Mouse (Mus musculus): Measurements from ENCODE around the gene Fbxo31. TPM values are rescaled to one million over a fixed set of nuclear protein-coding genes. Genes with fewer than 3 reads are reported as not detected.
A peak's percentile ranks its signal among the peaks of the same experiment; 100 is the strongest.

The Fbxo31 gene
- polyA plus RNA-seq, 1 experiment = 14.7 TPM

DNA sequence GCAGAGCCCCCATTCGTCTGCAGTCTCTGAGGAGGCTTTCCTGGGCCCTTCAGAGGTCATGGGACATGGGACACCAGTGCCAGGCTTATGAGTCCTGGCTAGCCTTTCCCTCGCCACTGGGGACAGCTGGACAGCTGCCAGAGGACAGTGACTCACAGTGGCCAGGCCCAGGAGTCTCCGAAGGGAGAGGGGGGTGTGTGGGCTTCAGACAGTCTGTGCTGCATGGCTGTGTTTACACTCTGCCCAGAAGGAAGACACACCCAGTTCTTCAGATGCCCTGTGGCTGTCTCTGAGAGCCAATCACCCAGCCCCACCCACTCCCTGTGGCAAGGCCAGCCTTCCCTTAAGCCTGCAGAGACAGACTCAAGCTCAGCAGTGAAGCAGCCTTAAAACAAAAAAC is 5.3 kb downstream of the Fbxo31 start:
- H3K4me3 ChIP-seq (ENCODE audit: insufficient read depth, low read depth, low read length) = no peak overlapping the region
- peaks cover 33% of the 10 kb centered on the region for H3K4me1 ChIP-seq (ENCODE audit: control insufficient read depth, insufficient read depth, insufficient read length, low read length)
- H3K27ac ChIP-seq (replicated peaks; ENCODE audit: low read depth, low read length) = no peak overlapping the region

DNA sequence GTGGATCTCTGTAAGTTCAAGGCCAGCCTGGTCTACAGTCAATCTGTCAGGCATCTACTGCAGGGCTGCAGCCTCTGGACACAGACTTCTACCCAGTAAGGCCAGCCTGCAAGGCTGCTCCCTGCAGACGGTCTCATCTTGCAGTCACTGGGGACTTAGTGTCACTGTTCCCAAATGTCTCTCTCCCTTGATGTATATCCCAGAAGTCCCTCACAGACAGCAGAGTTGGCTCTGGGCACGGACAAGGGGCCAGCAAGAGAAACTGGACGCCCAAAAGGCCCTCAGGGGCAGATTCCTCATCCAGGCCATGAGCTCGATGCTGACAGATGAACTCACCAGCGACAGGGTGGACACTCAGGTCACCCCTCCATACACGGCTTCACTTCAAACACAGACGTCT is 6.5 kb downstream of the Fbxo31 start:
- Histone ChIP-seq H3K4me3 (ENCODE audit: insufficient read depth, low read depth, low read length) (no peak overlapping the region), H3K27ac (replicated peaks; ENCODE audit: low read depth, low read length) (no peak overlapping the region)

DNA sequence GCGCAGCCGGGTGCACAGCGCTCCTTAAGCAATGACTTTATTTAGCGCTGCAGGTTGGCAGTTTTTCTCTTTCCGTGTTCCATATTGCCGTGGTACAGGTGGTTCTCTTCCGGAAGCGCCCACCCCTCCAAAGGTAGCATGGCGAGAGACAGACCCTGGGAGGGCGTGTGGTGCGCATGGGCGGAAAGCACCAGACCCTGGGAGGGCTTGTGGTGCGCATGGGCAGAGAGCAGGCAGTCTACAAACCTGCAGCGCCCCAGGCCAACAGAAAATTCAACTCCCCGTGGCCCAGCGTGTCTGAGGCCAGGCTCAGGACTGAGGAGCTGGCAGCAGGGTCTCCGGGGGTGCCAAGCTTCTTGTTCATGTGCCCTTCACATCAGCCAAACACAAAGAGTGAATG is 7.8 kb downstream of the Fbxo31 start:
- H3K4me3 ChIP-seq (ENCODE audit: insufficient read depth, low read depth, low read length) = no peak overlapping the region; the same call in 1 of the 2 replicates
- H3K4me1 ChIP-seq (ENCODE audit: control insufficient read depth, insufficient read depth, insufficient read length, low read length) = peaks cover 25% of the 10 kb centered on the region
- peak overlapping the region; percentile 31 for H3K27ac ChIP-seq (replicated peaks; ENCODE audit: low read depth, low read length)

More for the DNA sequence above, 6.5 kb downstream of the Fbxo31 start:
- peaks cover 35% of the 10 kb centered on the region for H3K4me1 ChIP-seq (ENCODE audit: control insufficient read depth, insufficient read depth, insufficient read length, low read length)

DNA sequence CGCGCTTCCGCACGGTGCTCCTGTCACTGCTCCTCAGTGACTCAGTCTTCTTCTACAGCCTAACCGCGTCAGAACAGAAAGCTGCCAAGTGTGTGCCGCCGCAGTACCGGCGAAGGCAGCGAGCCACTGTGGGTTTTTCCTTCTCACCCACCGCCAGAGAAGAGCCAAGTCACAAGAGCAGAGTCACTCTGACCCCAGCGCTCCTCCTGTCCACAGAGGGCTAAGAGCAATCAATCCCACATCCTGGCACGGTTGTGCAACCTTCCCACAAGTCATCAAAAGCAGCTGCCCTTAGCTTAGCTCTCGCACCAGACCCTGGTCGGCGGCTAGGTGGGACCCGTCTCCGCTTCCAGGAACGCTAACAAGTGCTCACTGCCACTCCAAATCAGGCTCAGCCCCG is 8.3 kb downstream of the Fbxo31 start:
- peaks cover 25% of the 10 kb centered on the region for H3K4me1 ChIP-seq (ENCODE audit: control insufficient read depth, insufficient read depth, insufficient read length, low read length)
- peak overlapping the region; percentile 19; the same call in 1 of the 2 replicates for H3K4me3 ChIP-seq (ENCODE audit: insufficient read depth, low read depth, low read length)
- H3K27ac ChIP-seq (replicated peaks; ENCODE audit: low read depth, low read length) = no peak overlapping the region; the same call in 1 of the 2 replicates

DNA sequence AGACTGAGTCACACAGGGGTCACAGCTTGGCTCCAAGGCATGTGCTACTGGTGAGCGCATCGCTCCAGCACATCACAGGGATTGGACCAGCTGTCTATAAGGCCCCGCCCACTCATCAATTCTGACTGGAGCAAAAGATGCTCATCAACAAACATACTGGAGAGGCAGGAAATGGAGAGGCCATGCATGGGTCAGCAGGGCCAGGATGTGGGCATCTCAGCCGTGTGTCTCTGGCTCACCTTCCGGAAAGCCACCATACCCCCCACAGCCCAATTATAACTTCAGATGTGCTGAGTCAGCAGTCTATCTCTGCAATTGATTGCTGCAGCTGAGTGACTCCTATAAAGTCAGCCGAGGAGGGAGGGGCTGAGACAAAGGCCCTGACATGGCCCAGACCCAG is 10.3 kb downstream of the Fbxo31 start:
- Histone ChIP-seq H3K4me3 (ENCODE audit: insufficient read depth, low read depth, low read length) (no peak overlapping the region), H3K27ac (replicated peaks; ENCODE audit: low read depth, low read length) (no peak overlapping the region), H3K4me1 (ENCODE audit: control insufficient read depth, insufficient read depth, insufficient read length, low read length) (peaks cover 22% of the 10 kb centered on the region)

DNA sequence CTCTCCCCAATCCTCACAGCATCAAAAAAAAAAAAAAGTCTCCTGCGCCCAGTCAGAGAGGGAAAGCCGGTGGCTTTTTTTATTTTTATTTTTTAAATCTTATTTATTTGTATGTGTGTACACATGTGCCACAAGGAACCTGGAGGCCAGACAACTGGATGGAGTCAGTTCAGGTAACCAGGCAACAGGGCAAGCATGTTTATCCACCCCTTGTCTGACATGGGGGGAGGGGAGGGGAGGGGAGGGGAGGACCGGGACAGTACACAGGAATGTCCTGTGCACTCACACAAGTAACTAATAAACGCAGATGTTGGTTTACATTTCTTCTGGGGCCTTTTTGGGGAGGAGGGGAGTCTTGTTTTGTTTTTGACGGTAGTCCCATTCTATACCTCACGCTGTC is 14.9 kb downstream of the Fbxo31 start:
- H3K27ac ChIP-seq (replicated peaks; ENCODE audit: low read depth, low read length) = 0 out of 2 replicates have a peak overlapping the region, but pooled peaks have one; percentile 37
- no peak overlapping the region for H3K4me3 ChIP-seq (ENCODE audit: insufficient read depth, low read depth, low read length)
- peaks cover 15% of the 10 kb centered on the region; the same call in 1 of the 2 replicates for H3K4me1 ChIP-seq (ENCODE audit: control insufficient read depth, insufficient read depth, insufficient read length, low read length)

DNA sequence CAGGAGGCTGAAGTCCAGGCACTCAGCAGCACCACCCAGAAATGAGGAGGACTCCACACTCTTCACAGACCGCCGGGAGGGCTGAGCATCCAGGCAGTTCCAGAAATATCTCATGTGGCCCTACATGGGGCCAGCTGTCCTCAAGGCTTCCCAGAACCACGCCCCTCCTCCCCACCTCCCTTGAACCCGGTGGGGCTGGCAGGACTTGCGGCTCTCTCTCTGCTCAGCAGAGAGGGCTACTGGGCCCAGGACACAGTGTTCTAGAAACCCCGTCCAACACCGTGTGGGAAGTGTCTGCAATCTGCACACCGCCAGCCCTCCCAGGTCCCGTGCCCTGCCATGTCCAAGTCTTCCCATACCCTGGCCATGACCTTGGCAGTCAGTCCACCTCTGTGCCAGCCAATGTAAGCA is 15.7 kb downstream of the Fbxo31 start:
- Histone ChIP-seq H3K4me3 (ENCODE audit: insufficient read depth, low read depth, low read length) (no peak overlapping the region), H3K4me1 (ENCODE audit: control insufficient read depth, insufficient read depth, insufficient read length, low read length) (peaks cover 12% of the 10 kb centered on the region; the same call in 1 of the 2 replicates), H3K27ac (replicated peaks; ENCODE audit: low read depth, low read length) (peak overlapping the region; percentile 37)

DNA sequence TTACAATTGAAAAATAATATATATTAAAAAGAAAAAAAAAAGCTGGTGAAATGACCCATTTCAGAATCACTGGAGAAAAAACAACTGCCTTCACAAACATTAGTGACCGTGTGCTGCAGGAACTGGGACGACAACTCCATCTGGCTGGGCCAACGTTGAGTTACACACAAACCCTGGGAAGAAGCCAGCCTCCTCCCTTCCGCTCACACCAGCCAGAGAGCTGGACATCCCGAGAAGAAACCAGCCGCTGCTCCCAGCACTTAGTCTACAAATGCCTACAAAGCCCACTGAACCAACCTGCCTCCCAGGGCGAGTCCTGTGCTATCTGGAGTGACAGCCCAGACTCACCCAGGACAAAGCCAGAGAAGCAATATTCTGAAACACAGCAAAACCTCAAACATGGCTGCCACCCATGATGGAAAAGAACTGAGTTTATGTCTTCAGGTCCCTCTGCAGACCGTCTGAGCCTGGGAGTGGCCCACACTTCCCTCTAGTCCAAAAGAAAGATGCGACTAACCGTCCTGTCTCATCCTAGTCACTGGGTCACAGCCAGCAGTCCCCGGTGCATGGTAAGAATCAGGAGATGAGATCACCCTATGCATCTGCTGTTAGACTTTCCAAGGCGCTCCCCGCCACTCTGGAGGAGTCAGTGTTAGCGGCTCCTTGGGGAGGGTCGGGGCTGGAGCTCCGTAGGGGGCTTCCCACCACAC is 16.8 kb downstream of the Fbxo31 start:
- peak overlapping the region; percentile 46; the same call in 1 of the 2 replicates for H3K27ac ChIP-seq (replicated peaks; ENCODE audit: low read depth, low read length)
- 0 out of 2 replicates have a peak overlapping the region, but pooled peaks have one; percentile 3 for H3K4me3 ChIP-seq (ENCODE audit: insufficient read depth, low read depth, low read length)

DNA sequence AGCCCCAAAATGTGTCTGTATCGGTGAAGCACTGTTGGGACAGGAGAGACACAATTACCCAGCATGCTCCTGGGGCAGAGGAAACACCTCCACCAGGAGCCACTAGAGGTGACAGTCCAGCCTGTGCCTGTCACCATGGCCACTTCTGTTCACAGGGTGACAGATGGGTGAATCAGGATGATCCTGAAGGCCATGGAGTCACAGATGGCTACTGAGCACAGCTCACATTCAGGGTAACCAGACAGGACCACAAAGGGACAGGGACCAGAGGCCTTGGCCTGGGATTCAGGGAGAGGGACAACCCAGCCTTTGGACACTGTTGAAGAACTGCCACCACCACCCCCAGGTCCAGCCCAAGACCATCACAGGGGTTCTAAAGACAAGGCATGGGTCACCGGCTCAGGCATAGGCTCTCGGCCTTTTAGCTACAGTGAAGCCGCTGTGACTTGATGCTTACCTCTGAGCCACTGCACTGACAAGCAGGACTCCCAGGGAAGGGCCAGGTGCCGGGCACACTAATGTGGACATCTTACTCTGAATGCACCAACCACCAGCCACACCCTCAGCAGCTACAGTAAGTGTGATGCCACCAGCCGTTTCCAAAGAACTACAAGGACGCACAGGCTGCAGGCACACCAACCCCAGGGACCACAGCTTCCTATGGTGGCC is 18.0 kb downstream of the Fbxo31 start:
- Histone ChIP-seq H3K4me3 (ENCODE audit: insufficient read depth, low read depth, low read length) (no peak overlapping the region), H3K4me1 (ENCODE audit: control insufficient read depth, insufficient read depth, insufficient read length, low read length) (peaks cover 9% of the 10 kb centered on the region; the same call in 1 of the 2 replicates), H3K27ac (replicated peaks; ENCODE audit: low read depth, low read length) (no peak overlapping the region)

More for the DNA sequence above, 16.8 kb downstream of the Fbxo31 start:
- H3K4me1 ChIP-seq (ENCODE audit: control insufficient read depth, insufficient read depth, insufficient read length, low read length) = peaks cover 9% of the 10 kb centered on the region; the same call in 1 of the 2 replicates

DNA sequence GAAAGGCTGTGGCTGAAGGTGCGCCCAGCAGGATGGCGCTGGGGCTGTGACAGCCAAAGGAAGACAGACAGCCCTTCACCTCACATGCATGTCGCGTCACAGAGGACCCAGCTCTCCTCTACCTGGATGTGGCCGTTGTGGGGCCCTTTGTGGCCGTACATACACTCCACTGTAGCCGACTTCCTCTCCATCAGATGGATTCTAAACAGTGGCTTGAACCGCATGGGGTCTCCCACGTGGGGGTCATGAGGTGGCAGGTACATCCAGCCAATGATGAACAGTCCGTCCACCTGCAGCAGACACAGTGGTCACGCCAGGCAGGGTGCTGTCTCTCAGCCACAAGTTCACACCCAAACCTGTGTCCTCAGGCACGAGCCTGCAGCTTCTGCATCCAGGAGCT is 18.8 kb downstream of the Fbxo31 start:
- H3K27ac ChIP-seq (replicated peaks; ENCODE audit: low read depth, low read length) = no peak overlapping the region
- H3K4me1 ChIP-seq (ENCODE audit: control insufficient read depth, insufficient read depth, insufficient read length, low read length) = peaks cover 9% of the 10 kb centered on the region; the same call in 1 of the 2 replicates
- H3K4me3 ChIP-seq (ENCODE audit: insufficient read depth, low read depth, low read length) = no peak overlapping the region

DNA sequence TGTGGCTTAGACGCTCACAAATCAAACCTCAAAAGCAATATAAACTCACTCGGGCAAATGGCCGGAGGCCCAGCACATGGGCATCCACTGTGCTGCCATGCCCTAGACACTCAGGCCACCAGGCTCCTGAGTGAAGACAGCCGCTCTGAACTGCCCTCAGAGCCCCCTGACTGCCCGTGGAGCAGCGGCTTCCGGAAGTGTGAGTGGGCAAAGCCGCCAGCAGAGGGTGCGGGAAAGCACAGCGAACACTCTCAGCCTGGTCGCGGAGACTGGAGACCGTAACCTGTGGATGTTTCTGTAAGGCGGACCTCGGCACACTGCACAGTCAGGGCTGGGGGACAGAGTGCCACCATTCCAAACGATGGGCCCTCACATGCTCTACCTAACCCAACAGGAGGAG is 20.1 kb downstream of the Fbxo31 start:
- Histone ChIP-seq H3K4me1 (ENCODE audit: control insufficient read depth, insufficient read depth, insufficient read length, low read length) (peaks cover 9% of the 10 kb centered on the region; the same call in 1 of the 2 replicates), H3K27ac (replicated peaks; ENCODE audit: low read depth, low read length) (no peak overlapping the region), H3K4me3 (ENCODE audit: insufficient read depth, low read depth, low read length) (no peak overlapping the region)

DNA sequence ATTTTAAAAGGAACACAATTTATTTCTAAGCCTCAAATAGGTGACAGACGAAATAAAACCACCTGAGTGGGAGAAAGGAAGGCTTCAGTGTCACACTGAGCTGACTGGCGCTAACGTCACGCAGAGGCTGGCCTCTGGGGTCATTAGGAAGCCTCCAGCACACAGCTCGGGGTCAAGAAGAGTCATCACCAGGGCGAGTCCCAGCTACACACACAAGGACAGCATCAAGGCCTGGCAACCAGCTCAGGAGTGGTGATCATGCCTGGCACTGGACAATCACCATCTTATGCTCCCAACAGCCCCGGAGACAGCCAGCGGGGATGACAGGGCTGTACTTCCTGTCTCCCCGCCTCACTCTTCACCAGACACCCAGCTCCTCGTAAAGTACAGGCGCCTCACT is 20.9 kb downstream of the Fbxo31 start:
- Histone ChIP-seq H3K4me1 (ENCODE audit: control insufficient read depth, insufficient read depth, insufficient read length, low read length) (peaks cover 8% of the 10 kb centered on the region; the same call in 1 of the 2 replicates), H3K27ac (replicated peaks; ENCODE audit: low read depth, low read length) (no peak overlapping the region), H3K4me3 (ENCODE audit: insufficient read depth, low read depth, low read length) (no peak overlapping the region)

DNA sequence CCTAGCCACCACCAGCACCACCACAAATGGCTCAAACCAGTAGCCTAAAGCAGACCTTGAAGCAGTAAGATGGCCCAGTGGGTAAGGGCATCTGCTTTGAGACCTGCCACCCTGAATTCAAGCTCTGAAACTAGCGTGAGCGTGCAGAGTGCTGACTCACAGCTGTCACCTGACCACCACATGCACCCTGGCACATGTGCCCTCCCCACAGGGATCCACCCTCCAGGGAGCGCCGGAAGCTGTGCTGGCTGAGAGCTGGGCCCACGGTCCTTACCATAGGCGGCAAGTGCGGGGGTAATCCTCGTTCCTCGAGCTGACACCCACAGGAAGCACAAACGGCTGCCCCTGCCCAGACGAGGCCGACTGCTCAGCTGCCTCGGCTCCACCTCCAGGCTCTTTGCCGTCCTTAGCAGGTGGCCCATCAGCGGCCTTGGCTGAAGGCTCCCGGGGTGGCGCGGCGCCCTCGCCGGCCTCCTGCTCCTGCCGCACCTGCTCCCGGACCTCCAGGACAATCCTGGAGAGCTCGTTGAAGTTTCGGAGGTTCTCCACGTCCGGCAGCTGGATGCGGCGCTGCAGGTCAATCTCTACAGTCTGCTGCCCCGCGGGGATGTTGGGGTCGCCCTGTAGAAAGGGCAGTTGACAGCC is 24.7 kb downstream of the Fbxo31 start:
- H3K4me3 ChIP-seq (ENCODE audit: insufficient read depth, low read depth, low read length) = no peak overlapping the region
- no peaks in the 10 kb centered on the region for H3K4me1 ChIP-seq (ENCODE audit: control insufficient read depth, insufficient read depth, insufficient read length, low read length)
- no peak overlapping the region for H3K27ac ChIP-seq (replicated peaks; ENCODE audit: low read depth, low read length)

DNA sequence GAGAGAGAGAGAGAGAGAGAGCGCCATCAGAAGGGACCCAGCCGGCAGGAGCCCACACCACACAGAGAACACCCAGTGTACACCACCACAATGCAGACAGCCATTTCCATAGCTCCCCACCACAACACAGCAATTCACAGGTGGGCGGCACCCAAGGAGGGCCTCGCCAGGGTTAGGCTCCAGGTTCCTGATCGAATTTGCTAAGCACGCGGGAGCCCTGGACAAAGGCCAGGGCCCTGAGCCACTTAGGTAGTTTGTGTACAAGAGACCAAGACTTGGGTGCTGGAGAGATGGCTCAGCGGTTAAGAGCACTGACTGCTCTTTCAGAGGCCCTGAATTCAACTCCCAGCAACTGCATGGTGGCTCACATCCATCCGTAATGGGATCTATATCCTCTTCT is 26.1 kb downstream of the Fbxo31 start:
- H3K27ac ChIP-seq (replicated peaks; ENCODE audit: low read depth, low read length) = no peak overlapping the region
- no peak overlapping the region for H3K4me3 ChIP-seq (ENCODE audit: insufficient read depth, low read depth, low read length)
- no peaks in the 10 kb centered on the region for H3K4me1 ChIP-seq (ENCODE audit: control insufficient read depth, insufficient read depth, insufficient read length, low read length)
